Mouse (Mus musculus) stomach, embryonic 14.5 days (tissue): ENCODE data around the gene Cd47. TPM values are rescaled to one million over a fixed set of nuclear protein-coding genes. Genes with fewer than 3 reads are reported as not detected.
A peak's percentile ranks its signal among the peaks of the same experiment; 100 is the strongest.

Source experiments
- ATAC-seq: fragments of 200-750 bp; cut with Nextera tagmentation; 2 replicates; pipeline ENCODE4 v1.8.0; 2017; ENCODE audit warnings: low read depth, moderate TSS enrichment; ENCODE audit not compliant: insufficient number of reproducible peaks, insufficient read depth, low FRiP score
- H3K27ac ChIP-seq: fragments of 300-500 bp; sonication (generic); 2 replicates; pipeline ENCODE4 v1.5.1; 2014; ENCODE audit warnings: mild to moderate bottlenecking, low read length, moderate library complexity, mixed read lengths
- H3K27me3 ChIP-seq: fragments of 300-500 bp; sonication (generic); 2 replicates; pipeline ENCODE4 v1.6.1; 2014; ENCODE audit warnings: low read length, control low read depth, mixed read lengths; ENCODE audit not compliant: control insufficient read depth, insufficient read depth
- H3K36me3 ChIP-seq: fragments of 300-500 bp; sonication (generic); 2 replicates; pipeline ENCODE4 v1.6.1; 2014; ENCODE audit warnings: mild to moderate bottlenecking, control low read depth, low read length, moderate library complexity, mixed read lengths; ENCODE audit not compliant: control insufficient read depth, insufficient read depth
- H3K4me1 ChIP-seq: fragments of 300-500 bp; sonication (generic); 2 replicates; pipeline ENCODE4 v1.6.1; 2014; ENCODE audit warnings: low read length, control low read depth, mixed read lengths; ENCODE audit not compliant: control insufficient read depth, insufficient read depth
- H3K4me2 ChIP-seq: fragments of 300-500 bp; sonication (generic); replicated peaks from 2 replicates; pipeline ENCODE4 v1.6.1; 2014; ENCODE audit warnings: low read depth, low read length, control low read depth
- H3K4me3 ChIP-seq: fragments of 300-500 bp; sonication (generic); 2 replicates; pipeline ENCODE4 v1.5.1; 2014; ENCODE audit warnings: low read depth, low read length, control low read depth
- H3K9ac ChIP-seq: fragments of 300-500 bp; sonication (generic); replicated peaks from 2 replicates; pipeline ENCODE4 v1.6.1; 2014; ENCODE audit warnings: low read depth, mild to moderate bottlenecking, control low read depth, low read length, moderate library complexity, mixed read lengths
- H3K9me3 ChIP-seq: fragments of 300-500 bp; sonication (generic); 2 replicates; pipeline ENCODE4 v1.6.1; 2016; ENCODE audit warnings: low read depth, low read length, control low read depth; ENCODE audit not compliant: control insufficient read depth
- WGBS: fragments of 180-500 bp; shearing (Covaris S2); extraction: QIAGEN DNeasy Blood & Tissue Kit; methylation state at CpG from one replicate; pipeline ENCODE4 v1.1.7; 2014; 5-methylcytosine and 5-hydroxymethylcytosine counted together
- polyA plus RNA-seq: library from polyadenylated mRNA; unstranded; fragments of >200 nt; fragmentation: Nextera tagmentation; extraction: Ambion mirVana; gene quantifications from 2 replicates; pipeline ENCODE4 v1.2.1, GENCODE M21; 2014

Cd47 gene
- polyA plus RNA-seq, 1 experiment from 2014 or later = 66.8 TPM

- Histone ChIP-seq H3K27ac (no peak overlapping the region), H3K36me3 (no peaks in the 10 kb centered on the region), H3K4me3 (no peak overlapping the region), H3K9ac (no peak overlapping the region), H3K9me3 (no peaks in the 10 kb centered on the region), H3K4me2 (no peak overlapping the region), H3K27me3 (no peaks in the 10 kb centered on the region), H3K4me1 (0 out of 2 replicates have a peak, but pooled peaks cover 3% of the 10 kb centered on the region)
- peak; percentile 60; the same call in 1 of the 2 replicates for ATAC-seq
- 38% methylated on average over 4 of the region's 4 CpGs for WGBS
Observed at GRCm38 (mm10) chr16:49907356-49907755, 107.0 kb downstream of the Cd47 start.

- no peak overlapping the region for H3K4me2 ChIP-seq
- H3K9ac ChIP-seq = no peak overlapping the region
- H3K36me3 ChIP-seq = no peaks in the 10 kb centered on the region
- H3K9me3 ChIP-seq = no peaks in the 10 kb centered on the region
- no peak overlapping the region; the same call in 1 of the 2 replicates for H3K27ac ChIP-seq
- no peak overlapping the region for H3K4me3 ChIP-seq
- no peak for ATAC-seq
- no peaks in the 10 kb centered on the region for H3K27me3 ChIP-seq
- 0 out of 2 replicates have a peak, but pooled peaks cover 3% of the 10 kb centered on the region for H3K4me1 ChIP-seq
- 70% methylated on average over 8 of the region's 8 CpGs for WGBS
Observed at GRCm38 (mm10) chr16:49909536-49909935, 109.2 kb downstream of the Cd47 start.

- 70% methylated on average over 2 of the region's 2 CpGs for WGBS
- H3K4me3 ChIP-seq = no peak overlapping the region
- H3K36me3 ChIP-seq = no peaks in the 10 kb centered on the region
- H3K27me3 ChIP-seq = no peaks in the 10 kb centered on the region
- H3K4me1 ChIP-seq = no peaks in the 10 kb centered on the region
- H3K4me2 ChIP-seq = no peak overlapping the region
- H3K9ac ChIP-seq = no peak overlapping the region
- H3K9me3 ChIP-seq = no peaks in the 10 kb centered on the region
- no peak overlapping the region for H3K27ac ChIP-seq
- ATAC-seq = no peak
Observed at GRCm38 (mm10) chr16:49914094-49914493, 113.8 kb downstream of the Cd47 start.

GRCm38 (mm10) chr16:49915532-49916476, 115.5 kb downstream of the Cd47 start:
- no peaks in the 10 kb centered on the region for H3K9me3 ChIP-seq
- no peak; the same call in 1 of the 2 replicates for ATAC-seq
- H3K4me1 ChIP-seq = no peaks in the 10 kb centered on the region
- WGBS = 80% methylated on average over 11 of the region's 11 CpGs
- no peak overlapping the region for H3K9ac ChIP-seq
- no peaks in the 10 kb centered on the region for H3K36me3 ChIP-seq
- no peak overlapping the region for H3K27ac ChIP-seq
- H3K4me3 ChIP-seq = no peak overlapping the region
- no peak overlapping the region for H3K4me2 ChIP-seq
- no peaks in the 10 kb centered on the region for H3K27me3 ChIP-seq

GRCm38 (mm10) chr16:49920191-49920590, 119.9 kb downstream of the Cd47 start:
- H3K27me3 ChIP-seq = no peaks in the 10 kb centered on the region
- H3K9me3 ChIP-seq = no peaks in the 10 kb centered on the region
- H3K36me3 ChIP-seq = no peaks in the 10 kb centered on the region
- H3K27ac ChIP-seq = no peak overlapping the region
- H3K4me2 ChIP-seq = no peak overlapping the region
- H3K4me3 ChIP-seq = no peak overlapping the region
- 79% methylated on average over 10 of the region's 10 CpGs for WGBS
- no peaks in the 10 kb centered on the region for H3K4me1 ChIP-seq
- H3K9ac ChIP-seq = no peak overlapping the region
- ATAC-seq = no peak

- Histone ChIP-seq H3K36me3 (no peaks in the 10 kb centered on the region), H3K9me3 (no peaks in the 10 kb centered on the region), H3K4me3 (no peak overlapping the region), H3K9ac (no peak overlapping the region), H3K27ac (no peak overlapping the region), H3K4me2 (no peak overlapping the region), H3K27me3 (no peaks in the 10 kb centered on the region), H3K4me1 (no peaks in the 10 kb centered on the region)
- no peak for ATAC-seq
- 71% methylated on average over 6 of the region's 6 CpGs for WGBS
Observed at GRCm38 (mm10) chr16:49921677-49922076, 121.3 kb downstream of the Cd47 start.

GRCm38 (mm10) chr16:49922098-49922497, 121.8 kb downstream of the Cd47 start:
- ATAC-seq = no peak
- Histone ChIP-seq H3K27me3 (no peaks in the 10 kb centered on the region), H3K9ac (no peak overlapping the region), H3K27ac (no peak overlapping the region), H3K4me3 (no peak overlapping the region), H3K9me3 (no peaks in the 10 kb centered on the region), H3K4me2 (no peak overlapping the region), H3K36me3 (no peaks in the 10 kb centered on the region), H3K4me1 (no peaks in the 10 kb centered on the region)
- WGBS = 74% methylated on average over 11 of the region's 11 CpGs

GRCm38 (mm10) chr16:49923720-49924119, 123.4 kb downstream of the Cd47 start:
- 66% methylated on average over 9 of the region's 9 CpGs for WGBS

More at GRCm38 (mm10) chr16:49923720-49924119, 123.4 kb downstream of the Cd47 start:
- no peaks in the 10 kb centered on the region for H3K36me3 ChIP-seq
- no peaks in the 10 kb centered on the region for H3K4me1 ChIP-seq
- H3K4me3 ChIP-seq = no peak overlapping the region
- H3K9ac ChIP-seq = no peak overlapping the region
- H3K27ac ChIP-seq = no peak overlapping the region
- no peaks in the 10 kb centered on the region for H3K9me3 ChIP-seq
- ATAC-seq = no peak
- H3K4me2 ChIP-seq = no peak overlapping the region
- H3K27me3 ChIP-seq = no peaks in the 10 kb centered on the region
